Mouse (Mus musculus) erythroid progenitor cell, adult 5-6 weeks (primary cell): ENCODE measurements around the gene Galnt14. TPM values are rescaled to one million over a fixed set of nuclear protein-coding genes. Genes with fewer than 3 reads are reported as not detected.

Experiments
- total RNA-seq, 2 experiments: library from RNA; stranded (forward) in 1 of 2; stranded (reverse) in 1 of 2; fragments of 150-400 nt in 1 of 2; fragments of 186-747, 209-891 nt in 1 of 2; gene quantifications; 2 replicates each; pipeline versions ENCODE4 v1.2.3 to v1.2.4; 2015 to 2017; ENCODE audit warnings: low replicate concordance in 2 of 2

Gene Galnt14
- total RNA-seq, 2 experiments from 2014 or later: not detected

Other genes starting within 250 kb of the Galnt14 start
- 1.4 TPM in 1 of 2 replicates, not detected in the other for gene Ehd3, start 93.7 kb upstream of the Galnt14 start, total RNA-seq (2015; ENCODE audit: low replicate concordance)
- 0.77 and 1.3 TPM in 2 replicates for gene Ehd3, start 93.7 kb upstream of the Galnt14 start, total RNA-seq (2017; ENCODE audit: low replicate concordance)
- gene Xdh, start 239.7 kb upstream of the Galnt14 start, total RNA-seq (2015; ENCODE audit: low replicate concordance): 11.3 and 30.3 TPM in 2 replicates
- 9.5 and 9.6 TPM in 2 replicates for gene Xdh, start 239.7 kb upstream of the Galnt14 start, total RNA-seq (2017; ENCODE audit: low replicate concordance)